Mouse (Mus musculus): ENCODE data around the gene Gtf2ird2.

Gene Gtf2ird2

GRCm38 (mm10) chr5:134182735-134183134, 1.1 kb upstream of the Gtf2ird2 start:
- no peak for DNase-seq (ENCODE audit: extremely low read depth, low read depth, low spot score)

GRCm38 (mm10) chr5:134183162-134183561, 657 bp upstream of the Gtf2ird2 start:
- DNase-seq (ENCODE audit: extremely low read depth, low read depth, low spot score), result no peak

- DNase-seq (ENCODE audit: extremely low read depth, low read depth, low spot score), result no peak
Measured at GRCm38 (mm10) chr5:134186059-134186458, 2.2 kb downstream of the Gtf2ird2 start.

GRCm38 (mm10) chr5:134186961-134187731, 3.3 kb downstream of the Gtf2ird2 start:
- DNase-seq (ENCODE audit: extremely low read depth, low read depth, low spot score), result no peak

GRCm38 (mm10) chr5:134188571-134188970, 4.8 kb downstream of the Gtf2ird2 start:
- DNase-seq (ENCODE audit: extremely low read depth, low read depth, low spot score), result no peak

GRCm38 (mm10) chr5:134193664-134194063, 9.8 kb downstream of the Gtf2ird2 start:
- no peak for DNase-seq (ENCODE audit: extremely low read depth, low read depth, low spot score)

GRCm38 (mm10) chr5:134206721-134207120, 22.9 kb downstream of the Gtf2ird2 start:
- no peak for DNase-seq (ENCODE audit: extremely low read depth, low read depth, low spot score)

GRCm38 (mm10) chr5:134209931-134210554, 26.2 kb downstream of the Gtf2ird2 start:
- no peak for DNase-seq (ENCODE audit: extremely low read depth, low read depth, low spot score)

- DNase-seq (ENCODE audit: extremely low read depth, low read depth, low spot score), result no peak
Measured at GRCm38 (mm10) chr5:134214021-134214806, 30.4 kb downstream of the Gtf2ird2 start.

GRCm38 (mm10) chr5:134217900-134218299, 34.1 kb downstream of the Gtf2ird2 start:
- no peak for DNase-seq (ENCODE audit: extremely low read depth, low read depth, low spot score)

- DNase-seq (ENCODE audit: extremely low read depth, low read depth, low spot score), result no peak
Measured at GRCm38 (mm10) chr5:134221278-134221677, 37.5 kb downstream of the Gtf2ird2 start.

- DNase-seq (ENCODE audit: extremely low read depth, low read depth, low spot score), result no peak
Measured at GRCm38 (mm10) chr5:134221708-134222150, 37.9 kb downstream of the Gtf2ird2 start.

GRCm38 (mm10) chr5:134225110-134225901, 41.5 kb downstream of the Gtf2ird2 start:
- DNase-seq (ENCODE audit: extremely low read depth, low read depth, low spot score), result no peak

GRCm38 (mm10) chr5:134226946-134227345, 43.1 kb downstream of the Gtf2ird2 start:
- no peak for DNase-seq (ENCODE audit: extremely low read depth, low read depth, low spot score)

- DNase-seq (ENCODE audit: extremely low read depth, low read depth, low spot score), result no peak
Measured at GRCm38 (mm10) chr5:134227574-134228248, 43.9 kb downstream of the Gtf2ird2 start.

- DNase-seq (ENCODE audit: extremely low read depth, low read depth, low spot score), result no peak
Measured at GRCm38 (mm10) chr5:134228249-134228638, 44.4 kb downstream of the Gtf2ird2 start.

GRCm38 (mm10) chr5:134229391-134229790, 45.6 kb downstream of the Gtf2ird2 start, which contains the start of gene Ncf1:
TSS of gene Ncf1 (minus strand) at chr5:134229625.
- no peak for DNase-seq (ENCODE audit: extremely low read depth, low read depth, low spot score)

GRCm38 (mm10) chr5:134231376-134231775, 47.6 kb downstream of the Gtf2ird2 start:
- DNase-seq (ENCODE audit: extremely low read depth, low read depth, low spot score), result no peak

GRCm38 (mm10) chr5:134232111-134232510, 48.3 kb downstream of the Gtf2ird2 start:
- peak; percentile 71 for DNase-seq (ENCODE audit: extremely low read depth, low read depth, low spot score)

- DNase-seq (ENCODE audit: extremely low read depth, low read depth, low spot score), result no peak
Measured at GRCm38 (mm10) chr5:134232568-134232967, 48.7 kb downstream of the Gtf2ird2 start.
